Mouse (Mus musculus) bone marrow macrophage, adult 2 months (primary cell): ENCODE results near the gene Bri3bp.

Experiments
- CTCF ChIP-seq: IDR thresholded peaks from 2 replicates; pipeline ENCODE4 v1.5.1; 2012; ENCODE audit warnings: low read depth, mild to moderate bottlenecking, low read length, moderate library complexity
- POLR2A ChIP-seq: IDR thresholded peaks from 2 replicates; pipeline ENCODE4 v1.6.1; 2012; ENCODE audit warnings: mild to moderate bottlenecking, low read depth, low read length, borderline replicate concordance

DNA sequence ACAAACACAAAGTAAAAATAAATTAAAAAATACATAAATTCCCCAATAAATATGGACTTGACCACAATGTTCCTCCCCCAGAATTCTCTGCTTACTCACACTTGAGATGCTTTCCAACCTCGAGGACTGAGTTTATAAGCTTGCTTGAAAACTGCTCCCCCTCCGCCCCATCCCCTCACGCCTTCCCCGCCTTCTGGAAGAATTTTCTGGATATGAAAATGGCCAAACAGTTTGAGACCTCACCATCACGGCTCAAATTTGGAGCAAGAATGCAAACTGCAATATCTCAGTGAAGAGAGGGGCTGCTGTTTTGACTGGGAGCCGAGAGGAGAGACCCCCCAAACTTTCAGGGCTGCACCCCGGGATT lies 36.8 kb upstream of the Bri3bp start:
- TF ChIP-seq CTCF (no peak), POLR2A (no peak)
